Mouse (Mus musculus) right cerebral cortex, postnatal 14 days (tissue): ENCODE data around the gene Olfr1395.
A peak's percentile ranks its signal among the peaks of the same experiment; 100 is the strongest.

ENCODE experiments used
- DNase-seq: peaks from one replicate; pipeline ENCODE4 v3.0.0; 2022

Gene Olfr1395

DNA sequence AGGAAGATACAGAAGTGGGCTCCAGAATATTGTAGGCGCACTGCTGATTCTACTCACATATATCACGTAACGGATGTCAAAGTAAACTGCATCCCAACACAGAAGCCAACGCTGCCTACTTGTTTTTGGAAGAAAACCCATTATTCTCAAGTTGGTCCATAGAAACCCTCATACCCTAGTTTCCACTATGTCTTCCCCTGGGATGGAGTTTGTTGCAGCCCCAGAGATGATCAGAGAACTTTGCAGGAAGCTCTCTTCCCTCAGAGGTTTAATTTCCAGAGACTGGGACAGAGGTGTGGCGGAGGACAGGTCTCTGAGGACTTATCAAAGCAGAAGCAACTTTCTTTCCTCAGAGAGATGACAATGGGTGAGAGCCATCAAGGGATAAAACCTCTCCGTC is at the start of gene Olfr1395:
Gene Olfr1395, plus strand, starts transcription at position 301 of the 400 bp plus-strand sequence.
- no peak for DNase-seq

DNA sequence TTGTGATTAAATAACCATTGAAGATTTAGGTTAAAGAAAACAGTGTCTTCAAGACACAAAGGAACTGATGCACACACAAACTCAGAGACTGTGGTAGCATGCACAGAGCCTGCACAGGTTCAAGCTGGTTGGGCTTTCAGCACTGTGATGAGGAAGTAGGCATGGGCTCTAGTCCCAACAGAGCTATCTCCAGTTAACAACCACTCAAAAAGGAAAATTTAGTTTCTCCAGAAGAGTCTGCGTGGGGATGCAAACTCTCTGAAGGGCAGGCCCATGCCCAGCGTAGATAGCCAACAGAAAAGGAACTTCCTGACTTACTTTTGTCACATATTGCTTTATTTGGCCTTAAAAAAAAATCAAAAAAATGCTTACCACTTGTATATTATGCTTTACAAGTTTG is 49.3 kb upstream of the Olfr1395 start:
- DNase-seq = no peak

DNA sequence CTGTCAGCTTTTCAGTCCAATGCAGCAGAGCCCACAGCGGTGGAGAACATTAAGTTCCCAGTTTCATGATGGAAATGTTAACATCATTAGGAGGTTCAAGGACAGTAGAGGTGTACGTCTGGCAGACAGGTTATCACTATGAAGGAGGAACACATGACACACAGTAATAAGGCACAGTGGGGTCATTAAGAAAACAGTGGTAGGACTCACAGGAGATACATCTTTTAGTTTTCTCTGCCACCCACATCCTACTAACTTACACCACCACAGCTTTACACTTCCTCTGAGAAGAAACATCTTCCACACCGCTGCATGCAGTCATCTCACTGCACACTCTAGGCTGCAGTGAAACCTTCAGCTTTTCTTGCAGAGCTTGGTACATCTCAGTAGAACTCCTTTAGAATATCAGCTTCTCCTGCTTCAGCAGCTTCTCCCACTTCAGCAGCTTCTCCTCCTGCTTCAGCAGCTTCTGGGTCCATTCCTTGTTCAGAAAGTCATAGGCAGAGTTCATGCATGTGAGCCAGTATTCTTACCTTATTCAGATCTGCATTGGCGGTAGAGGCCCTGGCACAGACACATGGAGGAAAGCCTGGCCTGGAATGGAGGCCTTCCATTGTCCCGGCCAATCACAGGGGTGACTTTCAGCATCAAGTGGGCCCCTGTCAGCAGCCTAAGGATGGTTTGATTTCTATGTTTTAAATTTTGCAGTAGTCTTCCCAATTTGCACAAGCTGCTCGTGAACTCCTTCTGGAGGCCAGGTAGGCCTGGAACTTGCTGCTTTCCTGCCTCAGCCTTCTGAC is 48.0 kb upstream of the Olfr1395 start:
- no peak for DNase-seq

DNA sequence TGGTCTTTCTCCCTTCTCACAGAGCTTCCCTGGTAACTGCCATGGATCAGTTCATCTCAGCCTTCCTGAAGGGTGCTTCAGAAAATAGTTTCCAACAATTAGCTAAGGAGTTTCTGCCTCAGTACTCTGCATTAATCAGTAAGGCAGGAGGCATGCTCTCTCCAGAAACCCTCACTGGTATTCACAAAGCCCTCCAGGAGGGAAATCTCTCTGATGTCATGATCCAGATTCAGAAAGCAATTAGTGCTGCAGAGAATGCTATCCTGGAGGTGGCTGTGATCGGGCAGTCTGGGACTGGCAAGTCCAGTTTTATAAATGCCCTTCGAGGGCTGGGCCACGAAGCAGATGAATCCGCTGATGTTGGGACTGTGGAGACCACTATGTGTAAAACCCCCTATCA is 46.7 kb upstream of the Olfr1395 start:
- no peak for DNase-seq

DNA sequence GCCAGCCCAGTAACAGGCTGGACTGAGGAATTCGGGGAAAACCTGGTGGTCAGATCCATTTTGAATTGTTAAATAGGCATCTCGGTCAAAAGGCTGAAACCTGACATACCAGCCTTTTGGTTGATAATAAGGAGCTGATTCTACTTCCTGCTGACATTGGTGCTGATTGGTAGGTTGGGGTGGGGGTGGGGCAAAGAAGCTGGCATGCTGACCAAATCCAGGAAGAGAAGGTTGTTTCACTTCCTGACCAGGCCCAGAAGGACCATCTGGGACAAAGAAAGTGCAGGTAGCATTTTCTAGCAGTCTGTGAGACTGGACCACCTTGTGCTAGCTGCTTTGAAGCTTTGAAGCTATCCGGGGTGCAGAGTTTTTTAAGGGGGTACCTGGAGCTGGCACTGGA is 41.7 kb upstream of the Olfr1395 start:
- no peak for DNase-seq

DNA sequence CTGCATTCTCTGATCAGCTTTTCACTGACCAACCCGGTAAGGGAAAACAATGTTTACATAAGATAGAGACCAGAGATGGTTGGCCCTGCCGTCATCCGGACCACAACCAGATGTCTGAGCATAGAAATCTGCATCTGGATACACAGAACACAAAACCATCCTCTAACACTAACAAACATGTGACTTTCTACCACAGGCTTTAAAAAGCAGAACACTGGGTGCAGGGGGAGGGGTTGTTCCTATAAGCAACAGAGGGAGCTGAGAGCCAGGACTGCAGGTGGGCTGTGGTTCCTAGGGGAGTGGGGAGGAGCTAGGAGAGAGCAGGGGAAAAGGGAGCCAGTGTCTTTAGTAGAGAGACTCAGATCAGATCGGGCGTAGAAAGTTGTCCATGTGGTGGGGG is 40.6 kb upstream of the Olfr1395 start:
- no peak for DNase-seq

DNA sequence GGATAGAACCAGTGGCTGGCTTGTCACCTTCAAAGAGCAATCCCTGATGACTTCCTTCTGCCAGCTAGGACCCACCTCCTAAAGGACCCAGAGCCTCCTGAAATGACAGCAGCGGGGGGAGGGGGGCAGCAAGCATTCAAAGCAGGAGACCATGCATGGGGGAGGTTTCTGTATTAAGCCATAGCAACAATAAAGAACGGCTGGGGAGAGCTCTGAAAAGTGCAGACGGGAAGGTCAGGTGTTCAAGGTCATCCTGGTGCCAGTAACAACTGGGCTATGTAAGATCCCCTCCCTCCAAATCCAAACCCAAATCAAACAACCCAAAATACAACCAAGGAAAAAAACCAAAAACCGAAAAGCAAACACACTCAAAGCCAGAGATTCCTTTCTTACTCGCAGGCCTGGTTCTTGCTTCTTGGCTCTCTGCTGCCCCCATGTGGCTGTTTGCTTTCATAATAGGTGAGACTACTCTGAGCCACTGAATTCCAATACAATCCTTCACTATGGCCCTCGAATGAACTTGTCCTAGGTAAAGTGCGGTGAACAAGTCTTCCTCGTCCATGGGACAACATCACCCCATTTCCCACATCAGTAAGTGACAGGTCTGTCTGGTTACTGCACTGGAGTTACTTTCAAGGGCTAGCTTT is 38.9 kb upstream of the Olfr1395 start:
- peak; percentile 95 for DNase-seq

DNA sequence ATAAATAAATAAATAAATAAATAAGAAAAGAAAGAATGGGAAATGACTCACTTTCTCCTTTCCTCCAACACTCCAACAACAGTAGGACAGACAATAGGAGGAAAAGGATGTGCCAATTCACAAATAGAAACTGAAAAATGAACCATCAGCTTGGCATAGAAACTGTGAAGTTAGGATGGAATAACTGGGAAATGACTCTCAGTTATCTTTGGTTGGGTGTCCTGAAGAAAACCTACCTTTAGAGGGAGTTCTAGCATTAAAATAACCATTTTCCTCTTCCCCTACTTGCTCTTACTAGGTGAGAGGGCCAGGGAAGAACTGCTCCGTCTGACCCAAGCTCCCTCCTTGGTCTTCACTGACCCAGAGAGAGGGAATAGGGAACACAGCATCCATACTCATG is 36.3 kb upstream of the Olfr1395 start:
- DNase-seq = no peak

DNA sequence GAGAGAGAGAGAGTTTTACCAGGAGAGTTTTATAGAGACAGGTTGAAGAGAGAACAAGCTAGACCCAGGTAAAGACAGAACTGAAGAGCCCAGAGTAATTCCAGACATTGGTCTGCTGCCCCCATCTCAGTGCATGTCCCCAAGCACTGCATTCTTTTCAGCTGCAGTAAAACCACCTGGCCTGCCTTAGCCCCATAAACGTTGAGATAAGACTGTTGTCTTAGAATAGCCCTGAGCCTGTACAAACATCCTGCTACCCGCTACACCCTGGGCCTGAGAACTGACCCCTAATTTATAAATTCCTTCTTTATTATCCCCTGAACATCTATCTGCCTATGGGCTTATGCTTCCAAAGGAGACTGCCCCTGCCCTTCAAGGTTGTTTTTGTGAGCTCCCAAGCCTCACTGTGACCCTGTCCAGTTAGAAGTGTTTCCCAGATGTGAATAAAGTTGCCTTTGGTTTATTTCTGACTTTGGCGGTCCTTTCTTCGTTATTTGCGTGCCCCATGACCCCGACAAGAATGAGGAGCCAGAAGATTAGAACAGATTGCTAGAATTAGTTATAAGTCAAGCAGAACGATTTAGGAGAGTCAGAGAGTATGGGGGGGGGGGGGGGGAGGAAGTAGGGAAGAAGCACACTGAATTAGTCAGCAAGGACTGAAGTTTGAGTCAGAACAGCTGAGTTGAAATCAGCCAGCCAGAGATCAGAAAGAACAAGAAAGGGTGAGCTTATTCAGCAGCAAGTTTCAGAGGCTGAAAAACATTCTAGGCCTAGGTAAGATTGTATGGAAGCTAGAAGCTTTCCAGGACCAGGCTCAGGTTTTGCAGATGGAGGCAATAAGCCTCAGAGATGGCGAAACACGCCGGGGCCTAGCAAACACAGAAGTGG is 34.2 kb upstream of the Olfr1395 start:
- DNase-seq = no peak

DNA sequence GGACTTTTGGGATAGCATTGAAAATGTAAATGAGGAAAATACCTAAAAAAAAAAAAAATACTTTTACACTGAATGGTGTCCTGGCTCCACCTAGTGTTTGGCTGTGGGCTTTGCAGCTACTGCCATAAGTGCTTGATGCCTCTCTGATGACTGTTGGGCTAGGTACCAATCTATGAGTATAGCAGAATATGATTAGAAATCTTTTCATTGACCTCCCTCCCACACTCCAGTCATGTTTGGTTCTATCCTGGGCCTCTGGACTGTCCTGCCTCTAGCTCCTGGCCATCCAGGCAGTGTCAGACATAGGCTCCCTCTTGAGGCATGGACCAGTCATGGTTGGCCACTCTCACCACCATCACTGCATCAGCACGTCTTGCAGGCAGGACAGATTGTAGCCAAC is 33.2 kb upstream of the Olfr1395 start:
- peak; percentile 34 for DNase-seq

DNA sequence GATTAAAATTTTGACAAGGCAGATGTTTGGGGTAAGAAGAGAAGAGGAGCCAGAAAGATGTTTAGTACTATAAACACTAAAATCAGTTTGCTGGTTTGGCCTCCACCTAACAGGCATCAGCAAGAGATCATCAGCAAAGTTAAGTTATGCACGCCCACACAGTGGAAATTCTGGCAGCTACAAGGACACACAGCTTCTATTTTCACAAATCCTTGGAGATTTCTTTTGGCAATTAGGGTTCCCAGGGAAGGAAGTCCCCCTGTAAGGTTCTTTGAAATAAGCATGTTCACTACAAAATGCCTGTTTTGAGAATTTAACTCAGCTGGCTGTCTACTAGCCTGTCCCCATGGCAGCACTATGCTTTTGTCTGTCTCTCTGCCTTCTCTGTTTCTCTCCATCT is 31.1 kb upstream of the Olfr1395 start:
- no peak for DNase-seq

DNA sequence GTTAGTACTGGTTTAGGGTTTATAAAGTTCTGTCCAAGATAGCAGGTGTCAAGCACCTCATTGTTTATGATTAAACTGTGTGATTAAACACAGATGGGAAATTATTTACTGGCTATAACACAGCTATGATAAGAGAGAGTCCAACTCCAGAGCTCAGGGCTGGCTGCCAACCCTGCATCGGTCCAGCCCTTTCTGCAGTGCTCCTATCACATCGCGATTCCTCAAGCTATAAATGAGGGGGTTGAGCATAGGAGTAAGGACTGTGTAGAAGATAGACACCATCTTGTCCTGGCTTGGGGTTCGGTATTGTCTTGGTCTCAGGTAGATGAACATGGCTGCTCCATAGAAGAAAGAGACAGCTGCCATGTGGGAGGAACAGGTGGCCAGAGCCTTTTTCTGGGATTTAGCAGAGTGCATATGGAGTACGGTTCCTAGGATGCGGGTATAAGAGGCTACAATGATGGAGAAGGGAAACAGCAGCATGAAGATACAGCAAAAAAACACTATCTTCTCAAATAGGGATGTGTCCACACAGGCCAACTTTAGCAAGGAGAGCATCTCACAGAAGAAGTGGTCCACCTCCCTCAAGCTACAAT is 29.4 kb upstream of the Olfr1395 start:
- no peak for DNase-seq

DNA sequence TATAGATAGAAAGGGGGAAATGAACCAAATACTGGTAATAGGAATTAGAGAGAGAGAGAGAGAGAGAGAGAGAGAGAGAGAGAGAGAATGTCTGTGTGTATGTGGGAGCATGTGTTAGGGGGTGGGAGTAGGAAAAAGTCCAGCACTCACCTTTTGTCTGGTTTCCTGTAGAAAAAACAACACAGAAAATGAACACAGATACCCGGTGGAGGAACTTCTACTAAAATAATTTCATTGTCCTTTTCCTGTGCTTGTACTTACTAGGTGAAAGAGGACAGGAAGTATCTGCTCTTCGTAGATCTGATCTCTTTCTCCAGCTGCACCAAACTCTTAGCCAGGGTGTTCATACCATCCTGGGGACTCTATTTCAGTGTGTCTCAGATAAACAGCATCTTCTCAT is 27.9 kb upstream of the Olfr1395 start:
- no peak for DNase-seq

DNA sequence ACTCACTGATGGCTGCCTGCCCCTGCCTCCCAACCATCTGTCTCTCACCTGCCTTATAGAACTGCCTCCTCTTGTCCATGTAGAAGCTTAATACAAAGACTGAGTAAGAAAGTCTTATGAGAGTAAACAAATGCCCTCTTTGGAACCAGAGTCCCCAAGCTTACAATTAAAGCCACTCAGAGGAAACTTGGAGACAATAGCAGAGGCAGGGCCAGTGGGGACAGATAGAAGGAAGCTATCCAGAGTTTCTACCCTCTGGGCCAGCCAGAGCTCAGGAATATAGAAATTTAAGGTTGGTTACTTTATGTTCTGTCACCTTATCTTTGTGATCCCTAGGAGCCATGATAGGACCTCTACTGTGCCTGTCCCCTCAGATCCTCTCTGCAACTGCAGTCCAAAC is 27.3 kb upstream of the Olfr1395 start, which contains the start of gene Olfr1396:
Gene Olfr1396, minus strand, starts transcription at position 101 of the 400 bp plus-strand sequence.
- DNase-seq = no peak

DNA sequence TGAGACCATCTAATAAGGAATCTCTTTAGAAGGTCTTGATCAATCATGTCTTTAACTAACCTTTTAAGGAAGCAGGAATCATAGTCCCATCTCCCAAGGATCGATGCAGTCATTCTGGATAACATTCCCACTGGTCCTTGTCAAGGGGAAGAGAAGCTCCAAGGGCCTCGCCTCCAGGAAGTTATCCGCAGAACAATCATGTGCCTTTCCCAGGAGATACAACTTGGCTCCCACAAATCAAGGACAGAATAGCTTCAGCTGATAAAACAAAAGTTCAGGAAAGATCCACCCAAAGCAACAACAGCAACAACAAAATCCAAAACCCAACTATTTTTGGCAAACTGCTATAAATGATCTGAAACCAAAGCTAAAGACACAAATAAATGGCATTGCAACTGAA is 22.4 kb upstream of the Olfr1395 start:
- DNase-seq = no peak

DNA sequence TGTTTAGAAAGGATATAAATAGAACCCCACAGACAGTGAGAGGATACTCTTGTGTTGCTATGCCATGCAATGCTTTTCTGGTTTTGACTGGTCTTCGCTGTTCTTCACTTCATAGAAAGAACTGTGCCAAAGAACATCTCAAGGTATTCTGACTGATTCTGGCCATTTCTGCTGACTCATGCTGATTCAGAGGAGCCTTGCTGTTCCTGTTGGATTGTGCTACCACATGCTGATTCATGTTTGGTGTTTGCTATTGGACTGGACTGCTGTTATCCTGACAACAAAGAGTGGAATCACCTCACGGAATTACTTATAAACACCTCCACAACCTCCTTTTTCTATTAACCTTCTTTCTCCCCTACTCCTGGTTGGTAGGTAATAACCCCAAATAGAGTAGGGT is 17.9 kb upstream of the Olfr1395 start:
- DNase-seq = no peak

DNA sequence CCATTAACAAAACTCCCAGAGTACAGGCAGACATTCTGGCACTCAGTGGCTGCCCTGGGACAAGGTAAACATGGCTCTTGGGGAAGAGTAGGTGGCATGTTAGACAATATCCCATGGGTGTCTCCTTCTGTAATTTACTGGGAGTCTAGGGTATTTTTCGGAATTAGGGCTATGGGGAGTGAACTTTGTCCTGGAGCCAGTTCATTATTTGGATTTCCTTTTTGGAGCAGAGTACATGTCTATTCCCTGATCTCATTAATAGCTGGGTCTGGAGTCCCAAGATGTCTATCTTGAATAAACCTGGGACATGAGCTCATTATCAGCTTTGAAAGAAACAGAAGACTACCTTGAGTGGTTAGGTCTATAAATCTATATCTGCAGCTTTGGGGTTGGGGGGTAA is 12.0 kb downstream of the Olfr1395 start, which contains the start of gene Olfr1394:
Gene Olfr1394, plus strand, starts transcription at position 301 of the 400 bp plus-strand sequence.
- no peak for DNase-seq

DNA sequence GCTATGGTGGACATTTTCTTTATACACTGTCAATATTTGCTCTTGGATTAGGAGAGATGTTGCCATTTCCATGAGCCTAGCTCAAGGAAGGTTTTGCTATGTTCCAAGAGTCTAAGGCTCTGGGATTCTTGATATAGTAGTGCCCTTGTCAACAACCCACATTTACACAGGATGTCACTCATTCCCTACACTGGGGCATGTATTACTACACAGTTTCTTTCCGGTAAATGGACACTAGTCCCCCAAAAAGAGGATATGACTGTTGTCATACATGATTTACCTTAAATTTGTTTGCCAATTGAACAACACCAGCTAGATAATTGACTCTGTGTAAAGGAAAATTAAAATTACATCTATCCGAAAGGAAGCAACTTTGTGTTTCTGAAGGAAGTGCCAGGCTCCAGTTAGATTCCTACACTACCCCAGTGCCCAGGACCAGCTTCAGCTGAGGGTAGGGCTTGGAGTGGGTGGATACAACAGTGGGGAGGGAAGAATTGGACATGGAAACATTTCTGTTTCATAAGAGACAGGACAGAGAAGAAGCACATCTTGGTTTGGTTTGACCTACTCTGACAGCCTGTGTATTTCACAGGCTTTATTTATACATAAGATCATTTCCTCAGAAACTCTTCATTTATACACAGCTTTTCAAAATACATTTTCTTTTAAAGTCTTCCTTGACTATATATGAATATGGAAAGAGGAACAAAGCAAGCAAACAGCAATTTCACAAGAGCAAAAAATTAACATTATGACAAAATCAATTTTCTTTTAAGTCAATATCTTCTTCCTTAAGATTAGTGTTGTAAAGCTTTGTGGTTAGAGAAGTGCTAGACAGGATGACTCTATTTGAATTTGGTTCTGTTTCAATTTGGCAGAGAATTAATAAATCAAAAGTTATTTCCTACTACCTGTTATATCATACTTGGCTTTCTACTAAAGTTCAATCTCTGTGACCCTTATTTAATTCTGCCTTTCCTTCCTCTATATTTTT is 15.0 kb downstream of the Olfr1395 start:
- DNase-seq = no peak

DNA sequence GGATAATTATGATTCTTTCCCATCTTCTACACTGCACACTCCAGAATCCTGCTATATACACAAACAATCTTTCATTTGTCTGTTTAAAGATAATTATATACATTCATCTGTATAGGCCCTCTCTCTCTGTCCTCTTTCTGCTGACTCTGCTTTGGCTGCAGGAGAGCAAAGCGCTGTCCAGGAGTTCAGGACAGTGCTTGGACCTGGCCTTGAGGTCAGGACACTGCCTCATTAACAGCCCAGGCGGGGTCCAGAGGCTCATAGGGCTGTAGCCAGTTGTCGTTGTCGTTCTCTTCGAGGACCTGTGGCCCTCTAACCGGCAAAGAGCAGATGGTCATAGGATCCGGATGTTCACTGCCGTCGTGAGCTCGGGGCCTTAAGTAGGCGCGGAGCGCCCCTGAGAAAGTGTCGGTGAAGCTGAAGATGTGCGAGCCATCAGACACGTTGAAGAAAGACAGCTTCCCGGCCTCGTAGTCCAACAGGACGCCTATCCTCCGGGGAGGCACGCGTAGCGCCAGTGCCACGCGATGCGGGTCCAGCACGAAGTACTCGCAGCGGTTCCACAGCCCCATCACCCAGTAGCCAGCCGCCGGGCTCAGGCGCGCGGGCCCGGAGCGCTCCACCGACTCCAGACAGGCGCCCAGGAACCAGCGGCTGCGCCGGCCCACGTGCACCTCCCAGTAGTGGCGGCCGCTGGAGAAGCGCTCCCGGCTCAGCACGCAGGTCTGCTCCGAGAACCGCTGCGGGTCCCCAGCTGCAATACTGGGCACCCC is 27.0 kb downstream of the Olfr1395 start:
- peak; percentile 26 for DNase-seq

DNA sequence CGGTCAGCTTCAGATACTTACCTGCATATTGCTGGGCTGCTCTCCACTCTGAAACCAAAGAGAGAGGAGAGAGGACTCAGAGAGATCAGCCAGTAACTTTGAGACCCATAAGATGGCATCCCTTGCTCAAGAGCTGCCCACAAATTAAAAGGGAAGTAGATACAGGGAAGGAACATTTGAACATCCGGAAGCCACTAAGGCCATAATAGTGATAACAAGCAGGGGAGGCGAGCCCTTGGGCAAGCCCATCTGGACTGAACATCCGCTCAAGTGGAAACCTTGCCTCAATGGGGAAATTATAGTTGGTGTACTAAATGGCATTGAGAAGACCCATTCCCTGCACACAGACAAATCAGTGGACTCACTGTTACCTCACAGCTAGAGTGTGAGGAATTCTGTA is 28.5 kb downstream of the Olfr1395 start:
- DNase-seq = no peak

DNA sequence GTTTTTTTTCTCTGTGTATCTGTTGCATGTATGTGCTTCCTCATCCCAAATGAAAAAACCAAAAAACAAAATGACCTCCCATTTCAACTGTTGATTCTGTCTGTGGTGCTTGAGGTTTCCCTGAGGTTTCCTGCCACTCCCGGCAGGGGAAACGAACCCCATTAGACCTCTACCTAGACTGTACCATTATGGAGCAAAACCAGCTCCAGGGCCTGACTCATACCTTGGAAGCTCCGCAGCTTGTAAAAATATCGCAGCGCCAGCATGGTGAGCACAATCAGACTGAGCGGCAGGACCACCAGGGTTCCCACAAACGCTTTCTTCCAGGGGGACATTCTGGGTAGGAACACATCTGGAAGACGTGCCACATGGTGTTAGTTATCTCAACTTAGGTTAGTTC is 33.3 kb downstream of the Olfr1395 start:
- no peak for DNase-seq
